In genomic region chr15:13529050-13529449, GRCm38 (mm10) we compare ENCODE assay signal across 28 mouse cellular contexts.
"Had no signal": no experiment of that assay in that cellular context is flagged by ENCODE, and none has a peak within 500 bp of the region (broad histone marks: within the 10 kb centered on the region; RNA-seq: fewer than 3 reads in every experiment).

No protein-coding gene starts in this region.

- H3K36me3 ChIP-seq: embryonic facial prominence, embryonic 10.5 days; embryonic facial prominence, embryonic 12.5 days; embryonic facial prominence, embryonic 13.5 days; embryonic facial prominence, embryonic 15.5 days; forebrain, embryonic 10.5 days; forebrain, embryonic 12.5 days; forebrain, embryonic 15.5 days had no signal

- H3K27ac ChIP-seq: embryonic facial prominence, embryonic 10.5 days; embryonic facial prominence, embryonic 12.5 days; embryonic facial prominence, embryonic 13.5 days; embryonic facial prominence, embryonic 15.5 days; forebrain, embryonic 10.5 days; forebrain, embryonic 12.5 days; forebrain, embryonic 13.5 days; forebrain, embryonic 15.5 days; gastrocnemius, adult 2 months had no signal

- H3K4me1 ChIP-seq: embryonic facial prominence, embryonic 10.5 days; embryonic facial prominence, embryonic 12.5 days; embryonic facial prominence, embryonic 15.5 days; forebrain, embryonic 12.5 days; forebrain, embryonic 13.5 days; forebrain, embryonic 15.5 days had no signal

- H3K4me2 ChIP-seq: embryonic facial prominence, embryonic 12.5 days; embryonic facial prominence, embryonic 13.5 days; embryonic facial prominence, embryonic 15.5 days; forebrain, embryonic 12.5 days; forebrain, embryonic 13.5 days; forebrain, embryonic 15.5 days had no signal

- H3K4me3 ChIP-seq: embryonic facial prominence, embryonic 10.5 days; embryonic facial prominence, embryonic 12.5 days; embryonic facial prominence, embryonic 13.5 days; embryonic facial prominence, embryonic 15.5 days; erythroblast, embryonic 14.5 days; forebrain, embryonic 10.5 days; forebrain, embryonic 12.5 days; forebrain, embryonic 13.5 days; forebrain, embryonic 15.5 days; gastrocnemius, adult 2 months had no signal

- H3K9me3 ChIP-seq: embryonic facial prominence, embryonic 10.5 days; embryonic facial prominence, embryonic 12.5 days; embryonic facial prominence, embryonic 13.5 days; embryonic facial prominence, embryonic 15.5 days; forebrain, embryonic 10.5 days; forebrain, embryonic 12.5 days; forebrain, embryonic 13.5 days; forebrain, embryonic 15.5 days had no signal

- ATAC-seq: forebrain, embryonic 13.5 days; forebrain, embryonic 14.5 days; forebrain, embryonic 15.5 days; forebrain, embryonic 16.5 days; forebrain, postnatal 0 days had no signal

- H3K9ac ChIP-seq: embryonic facial prominence, embryonic 12.5 days; embryonic facial prominence, embryonic 13.5 days; embryonic facial prominence, embryonic 15.5 days; forebrain, embryonic 12.5 days; forebrain, embryonic 13.5 days; forebrain, embryonic 15.5 days; forebrain, postnatal 0 days had no signal

- H3K27me3 ChIP-seq: embryonic facial prominence, embryonic 12.5 days; embryonic facial prominence, embryonic 13.5 days; embryonic facial prominence, embryonic 15.5 days; forebrain, embryonic 12.5 days; forebrain, embryonic 13.5 days; forebrain, embryonic 15.5 days had no signal

- DNase-seq: cerebellum, adult 18-20 months; cerebellum, adult 2 months; cerebellum, adult 8-10 months; cerebellum, adult 9-10 months; cerebellum, adult 9-11 months; cerebellum, postnatal 10 days; cerebellum, postnatal 14 days; cerebellum, postnatal 25 days; cerebellum, postnatal 36 days; embryo, embryonic 11 days; forebrain, postnatal 0 days; gastrocnemius, adult 2 months; gastrocnemius, postnatal 10 days; gastrocnemius, postnatal 14 days; gastrocnemius, postnatal 25 days; gastrocnemius, postnatal 36 days; heart, adult 11 months had no signal
